Mouse (Mus musculus) Patski (cell line): ENCODE results near the gene Trpm1. TPM values are rescaled to one million over a fixed set of nuclear protein-coding genes. Genes with fewer than 3 reads are reported as not detected.

Experiments
- ATAC-seq: fragments of 100-300 bp; one replicate; pipeline ENCODE4 v1.8.0; 2021
- CTCF ChIA-PET: fragments of 350-600 bp; sonication (Branson Sonifier 250); formaldehyde crosslinking; loops from one replicate; lab custom pipeline; 2022; ENCODE audit warnings: inconsistent platforms; lab: Charles Lee
- POLR2A ChIA-PET: fragments of 350-600 bp; sonication (Branson Sonifier 250); formaldehyde crosslinking; loops from one replicate; lab custom pipeline; 2022; ENCODE audit warnings: antibody characterized with exemption, inconsistent platforms; lab: Charles Lee
- DNase-seq: peaks from one replicate; pipeline ENCODE4 v3.0.0-alpha.2; 2011; ENCODE audit warnings: low read depth, low spot score
- H3K27me3 ChIP-seq: fragments of 371-371 bp; one replicate; pipeline ENCODE4 v1.5.1; 2021
- CTCF ChIP-seq: fragments of 100-300 bp; IDR thresholded peaks from one replicate; pipeline ENCODE4 v1.5.1; 2021
- in situ Hi-C: fragments of 300-500 bp; cut with MboI; formaldehyde crosslinking; loops from 3 replicates; pipeline ENCODE4 v1.11.1; 2018; ENCODE audit warnings: low pct_unique_long_range_greater_than_20kb, mixed read lengths
- polyA plus RNA-seq: library from polyadenylated mRNA; unstranded; gene quantifications from one replicate; pipeline ENCODE4 v1.2.3, GENCODE M21; 2021

Gene Trpm1
- polyA plus RNA-seq, 1 experiment from 2014 or later = 0.28 TPM

GRCm38 (mm10) chr7:64196114-64196513, 42.5 kb downstream of the Trpm1 start:
- H3K27me3 ChIP-seq = no peaks in the 10 kb centered on the region
- ATAC-seq = no peak
- in situ Hi-C loops = no loop called here
- ChIA-PET POLR2A (no interaction called here), CTCF (no interaction called here)
- TF ChIP-seq CTCF = no peak
- DNase-seq = no peak

GRCm38 (mm10) chr7:64208700-64209099, 55.1 kb downstream of the Trpm1 start:
- ATAC-seq (no peak), DNase-seq (no peak)
- ChIA-PET CTCF (interaction anchor here (0.7 to 1.5 kb wide), 4 partner anchors 11 to 69 kb away, joined by 3 to 4 read pairs (median 3); no protein-coding TSS in a partner anchor), POLR2A (no interaction called here)
- TF ChIP-seq CTCF = no peak
- no peaks in the 10 kb centered on the region for H3K27me3 ChIP-seq
- in situ Hi-C loops = no loop called here

DNA sequence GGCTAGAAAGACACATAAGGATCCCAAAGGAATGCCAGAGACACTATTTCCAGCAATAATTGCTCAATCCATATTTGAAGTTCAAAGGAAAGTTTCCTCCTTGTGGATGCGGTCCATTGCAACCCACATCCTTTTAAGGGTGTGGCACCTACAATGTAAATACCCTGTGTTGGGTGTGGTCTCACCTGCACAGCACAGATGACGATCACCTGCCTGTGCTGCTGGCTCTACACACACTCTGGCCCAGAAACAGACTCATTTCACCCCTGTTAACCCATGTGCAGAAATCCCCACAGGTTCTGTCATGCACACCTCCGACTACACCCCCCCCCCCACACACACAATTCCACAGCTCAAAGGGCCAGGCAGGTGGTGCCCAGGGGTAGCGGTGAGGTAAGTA, 59.2 kb downstream of the Trpm1 start:
- ATAC-seq (no peak), DNase-seq (no peak)
- ChIA-PET POLR2A (no interaction called here), CTCF (no interaction called here)
- no peak for TF ChIP-seq CTCF
- in situ Hi-C loops = no loop called here
- no peaks in the 10 kb centered on the region for H3K27me3 ChIP-seq

DNA sequence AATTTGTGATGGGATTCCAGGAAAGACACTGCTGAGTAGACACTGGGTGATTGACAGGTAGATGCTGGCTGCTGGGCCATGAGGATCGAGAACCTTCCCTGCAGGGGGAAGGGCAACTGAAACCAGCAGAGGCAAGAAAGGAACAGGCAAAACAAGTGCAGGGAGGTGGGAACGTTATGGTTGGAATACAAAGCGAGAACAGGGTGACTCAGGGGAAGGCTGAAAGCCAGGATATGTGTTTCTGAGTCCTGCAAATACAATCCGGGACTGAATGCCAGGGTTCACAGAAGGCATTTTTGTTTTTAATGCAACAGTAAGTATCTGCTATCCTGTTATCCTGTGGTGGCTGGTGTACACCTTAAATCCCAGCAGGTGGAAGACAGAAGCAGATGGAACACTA, 60.4 kb downstream of the Trpm1 start:
- no peak for DNase-seq
- POLR2A ChIA-PET = no interaction called here
- in situ Hi-C loops = no loop called here
- no peak for TF ChIP-seq CTCF
- no peaks in the 10 kb centered on the region for H3K27me3 ChIP-seq
- ATAC-seq = no peak
- CTCF ChIA-PET = no interaction called here

DNA sequence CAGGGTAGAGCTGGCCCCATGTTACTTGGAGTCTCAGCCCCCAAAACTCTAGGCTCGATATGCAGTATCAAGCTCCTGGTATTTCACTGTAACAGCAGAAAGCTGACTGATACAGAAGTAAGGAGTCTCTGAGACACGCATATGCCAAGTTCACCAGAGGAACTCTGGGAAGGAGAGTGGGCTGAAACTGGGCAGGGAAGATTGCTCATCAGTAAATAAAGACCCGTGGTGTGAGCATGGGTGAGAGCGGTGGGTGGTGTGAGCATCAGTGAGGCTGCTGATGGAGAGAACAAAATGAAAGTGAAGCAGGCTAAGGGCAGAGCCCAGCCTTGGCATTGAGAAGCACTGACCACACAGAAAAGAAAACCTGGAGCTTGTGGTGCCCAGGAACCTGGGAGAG, 62.0 kb downstream of the Trpm1 start:
- TF ChIP-seq CTCF = no peak
- no peaks in the 10 kb centered on the region for H3K27me3 ChIP-seq
- DNase-seq = no peak
- ChIA-PET POLR2A (interaction anchor here (0.7 kb wide), 1 partner anchor 324 kb away, joined by 3 read pairs; no protein-coding TSS in a partner anchor), CTCF (interaction anchor here (1.3 kb wide), 1 partner anchor 12 kb away, joined by 5 read pairs; no protein-coding TSS in a partner anchor)
- in situ Hi-C loops = no loop called here
- no peak for ATAC-seq

GRCm38 (mm10) chr7:64217428-64217827, 63.8 kb downstream of the Trpm1 start:
- no peak for DNase-seq
- ChIA-PET POLR2A (no interaction called here), CTCF (no interaction called here)
- no peak for ATAC-seq
- in situ Hi-C loops = no loop called here
- H3K27me3 ChIP-seq = no peaks in the 10 kb centered on the region
- no peak for TF ChIP-seq CTCF

DNA sequence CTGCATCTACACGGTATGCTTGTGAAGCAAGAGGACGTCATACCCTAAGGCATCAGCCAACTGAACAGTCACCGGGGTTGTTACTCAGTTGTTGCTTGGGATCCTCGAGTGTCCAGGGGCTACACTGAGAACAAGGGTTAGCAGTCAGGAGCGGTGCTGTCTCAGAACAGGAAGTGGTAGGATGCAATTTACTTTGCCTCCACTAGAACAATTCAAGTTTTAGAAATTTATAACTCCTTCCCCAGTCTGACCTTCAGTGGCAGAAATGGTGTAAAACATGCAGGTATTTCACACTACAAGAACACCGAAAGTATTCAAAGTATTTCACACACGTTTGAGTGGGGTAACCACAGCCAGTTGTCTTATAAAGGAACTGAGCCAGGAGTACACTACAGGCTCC, 66.1 kb downstream of the Trpm1 start:
- DNase-seq (peak; percentile 44), ATAC-seq (peak; percentile 86)
- TF ChIP-seq CTCF = no peak
- H3K27me3 ChIP-seq = no peaks in the 10 kb centered on the region
- POLR2A ChIA-PET = interaction anchor here (1.0 kb wide), 1 partner anchor 12 kb away, joined by 3 read pairs; no protein-coding TSS in a partner anchor
- in situ Hi-C loops = no loop called here
- CTCF ChIA-PET = interaction anchor here (0.6 to 0.8 kb wide), 2 partner anchors 10 to 116 kb away, joined by 3 read pairs; no protein-coding TSS in a partner anchor

- ATAC-seq = no peak
- POLR2A ChIA-PET = no interaction called here
- CTCF ChIA-PET = interaction anchor here (0.6 to 2.0 kb wide), 4 partner anchors 13 to 58 kb away, joined by 3 to 5 read pairs (median 4); no protein-coding TSS in a partner anchor
These were observed 69.6 kb downstream of the Trpm1 start for GRCm38 (mm10) chr7:64223215-64223614.

DNA sequence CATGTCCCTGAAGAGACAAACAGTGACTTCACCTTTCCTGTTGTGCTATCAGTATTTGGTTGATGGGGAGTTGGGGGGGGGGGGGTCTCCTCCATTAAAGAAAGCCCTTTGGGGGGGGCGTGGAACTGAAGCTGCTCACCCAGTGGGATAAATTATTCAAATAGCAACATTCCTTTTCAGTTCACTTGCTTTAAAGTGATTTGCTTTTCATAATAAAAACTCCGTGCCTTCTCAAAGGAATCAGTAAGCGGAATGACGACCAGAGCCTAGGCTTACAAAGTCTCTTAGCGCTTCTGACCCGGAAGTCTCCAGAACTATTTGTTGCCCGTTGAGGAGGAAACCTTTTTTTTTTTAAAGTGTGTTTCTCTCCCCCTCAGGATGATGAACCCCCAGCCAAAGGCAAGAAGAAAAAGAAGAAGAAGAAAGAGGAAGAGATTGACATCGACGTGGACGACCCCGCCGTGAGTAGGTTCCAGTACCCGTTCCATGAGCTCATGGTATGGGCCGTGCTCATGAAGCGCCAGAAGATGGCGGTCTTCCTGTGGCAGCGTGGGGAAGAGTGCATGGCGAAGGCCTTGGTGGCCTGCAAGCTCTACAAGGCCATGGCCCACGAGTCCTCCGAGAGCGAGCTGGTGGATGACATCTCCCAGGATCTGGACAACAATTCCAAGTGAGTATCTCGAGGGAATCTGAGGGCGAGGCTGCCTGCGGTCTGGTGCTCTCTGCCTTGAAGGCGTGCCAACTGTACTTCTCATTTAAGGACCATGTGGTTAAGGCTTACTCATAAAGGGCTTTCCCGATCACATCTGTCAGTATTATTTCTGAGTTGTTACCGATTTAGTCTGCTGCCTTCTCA, 72.9 kb downstream of the Trpm1 start:
- DNase-seq = no peak
- ChIA-PET CTCF (no interaction called here), POLR2A (interaction anchor here (0.6 kb wide), 1 partner anchor 17 kb away, joined by 3 read pairs; no protein-coding TSS in a partner anchor)
- no peaks in the 10 kb centered on the region for H3K27me3 ChIP-seq
- peak; percentile 26 for ATAC-seq
- no peak for TF ChIP-seq CTCF
- in situ Hi-C loops = no loop called here

More at GRCm38 (mm10) chr7:64223215-64223614, 69.6 kb downstream of the Trpm1 start:
- DNase-seq = no peak
- no peaks in the 10 kb centered on the region for H3K27me3 ChIP-seq
- TF ChIP-seq CTCF = no peak
- in situ Hi-C loops = no loop called here

- DNase-seq (no peak), ATAC-seq (no peak)
- no peaks in the 10 kb centered on the region for H3K27me3 ChIP-seq
- POLR2A ChIA-PET = no interaction called here
- in situ Hi-C loops = no loop called here
- no peak for TF ChIP-seq CTCF
- CTCF ChIA-PET = interaction anchor here (0.8 kb wide), 1 partner anchor 100 kb away, joined by 3 read pairs; no protein-coding TSS in a partner anchor
These were observed 74.0 kb downstream of the Trpm1 start for GRCm38 (mm10) chr7:64227586-64227985.

DNA sequence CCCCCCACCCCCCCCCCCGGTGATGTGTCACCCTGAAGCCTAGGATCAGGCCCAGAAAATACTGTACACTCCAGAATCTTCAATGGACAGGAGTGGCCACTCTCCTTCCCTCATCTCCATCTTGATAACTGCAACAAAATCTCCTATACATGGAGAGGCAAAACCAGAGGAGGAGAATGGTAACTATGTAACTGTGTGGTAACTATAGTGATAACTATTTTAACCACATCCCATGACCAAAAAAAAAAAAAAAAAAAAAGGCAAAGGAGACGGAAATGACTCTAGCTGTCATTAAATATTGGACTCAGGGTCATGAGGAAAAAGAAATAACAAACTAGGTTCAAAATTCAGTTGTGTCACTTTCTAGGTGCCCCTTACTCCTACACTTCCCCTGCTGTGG, 74.7 kb downstream of the Trpm1 start:
- in situ Hi-C loops = no loop called here
- no peak for DNase-seq
- no peak for ATAC-seq
- POLR2A ChIA-PET = no interaction called here
- no peak for TF ChIP-seq CTCF
- CTCF ChIA-PET = no interaction called here
- H3K27me3 ChIP-seq = no peaks in the 10 kb centered on the region
